Mouse (Mus musculus): ENCODE measurements around the gene Armc5.
A peak's percentile ranks its signal among the peaks of the same experiment; 100 is the strongest.

Armc5 gene

DNA sequence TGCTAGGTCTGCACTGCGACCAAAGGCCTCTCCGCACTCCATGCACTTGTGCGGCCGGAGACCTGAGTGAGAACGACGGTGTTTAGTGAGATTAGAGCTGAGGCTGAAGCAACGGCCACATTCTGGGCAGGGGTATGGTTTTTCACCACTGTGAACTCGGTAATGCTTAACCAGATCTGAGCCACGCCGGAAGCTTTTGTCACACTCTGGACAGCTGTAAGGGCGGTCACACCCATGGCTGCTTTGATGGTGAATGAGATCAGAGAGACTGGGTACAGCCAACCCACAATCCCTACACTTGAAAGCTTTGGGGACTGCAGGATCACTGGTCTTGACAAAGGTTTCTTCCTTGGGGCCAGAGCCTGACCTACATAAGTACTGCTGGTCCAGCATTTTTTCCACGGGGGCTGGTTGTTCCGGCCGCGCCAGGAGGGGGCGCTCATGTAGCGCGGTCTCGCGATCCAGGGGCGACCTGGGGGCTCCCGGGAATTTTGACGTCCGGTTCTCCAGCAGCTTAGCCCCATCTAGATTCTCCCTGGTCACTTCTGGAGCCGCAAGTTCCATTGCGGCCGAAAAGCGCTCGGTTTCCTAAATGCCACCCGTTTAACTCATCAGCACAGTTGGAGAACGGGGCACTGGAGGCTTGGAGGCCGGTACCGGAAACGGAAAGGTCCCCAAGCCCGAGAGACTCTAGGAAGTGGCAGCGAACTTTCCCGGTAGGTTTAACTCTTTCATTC lies at the start of gene Armc5:
Armc5 (plus strand) TSS at position 487 of the 737 bp plus-strand sequence.
- peak; percentile 80 for DNase-seq (ENCODE audit: low read depth, low spot score)

DNA sequence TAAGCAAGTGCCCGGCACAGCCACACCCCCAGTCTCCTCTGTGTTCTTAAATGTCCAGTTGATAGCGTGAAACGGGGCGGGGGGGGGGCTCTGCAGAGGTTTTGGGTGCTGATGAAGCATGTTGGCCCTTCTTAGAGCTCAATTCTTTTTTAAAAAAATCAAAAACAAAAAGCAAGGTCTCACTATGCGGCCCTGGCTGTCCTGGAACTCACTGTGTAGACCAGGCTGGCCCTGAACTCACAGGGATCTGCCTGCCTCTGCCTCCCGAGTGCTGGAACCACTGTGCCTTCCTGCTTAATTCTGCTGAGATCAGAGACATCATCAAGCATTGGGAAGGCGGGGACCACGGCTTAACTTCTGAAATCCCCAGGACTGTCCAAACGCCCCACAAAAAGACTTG lies 35.5 kb upstream of the Armc5 start:
- DNase-seq (ENCODE audit: low read depth, low spot score): no peak

DNA sequence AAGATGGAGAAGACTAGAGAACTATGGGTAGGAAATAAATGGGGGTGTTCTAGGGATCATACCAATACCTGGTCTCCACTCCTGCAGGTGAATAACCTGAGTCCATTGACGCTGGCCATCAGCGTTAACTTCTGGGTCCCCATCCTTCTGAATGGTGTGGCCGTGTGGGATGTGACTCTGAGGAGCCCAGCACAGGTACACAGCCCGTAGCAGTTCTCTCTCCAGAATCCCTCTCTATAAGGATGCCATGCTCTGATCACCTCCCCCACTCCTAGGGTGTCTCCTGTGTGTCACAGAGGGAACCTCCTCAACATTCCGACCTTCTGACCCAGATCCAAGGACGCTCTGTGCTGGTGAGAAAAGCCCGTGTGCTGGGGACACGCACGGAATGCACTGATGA lies 34.1 kb upstream of the Armc5 start:
- DNase-seq (ENCODE audit: low read depth, low spot score): no peak

DNA sequence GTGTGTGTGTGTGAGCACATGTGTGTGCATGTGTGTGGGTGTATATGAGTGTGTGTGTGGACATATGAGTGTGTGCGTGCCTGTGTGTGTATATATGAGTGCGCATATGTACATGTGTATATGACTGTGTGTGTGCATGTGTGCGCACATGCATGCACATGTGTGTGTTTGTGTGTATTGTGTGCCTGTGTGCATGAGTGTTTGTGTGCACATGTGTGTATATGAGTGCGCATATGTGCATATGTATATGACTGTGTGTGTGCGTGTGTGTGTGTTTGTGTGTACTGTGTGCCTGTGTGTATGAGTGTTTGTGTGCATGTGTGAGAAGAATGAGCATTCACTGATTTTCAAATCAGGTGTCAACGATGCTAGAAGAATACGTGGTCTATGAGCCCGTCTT lies 33.0 kb upstream of the Armc5 start:
- DNase-seq (ENCODE audit: low read depth, low spot score): no peak

DNA sequence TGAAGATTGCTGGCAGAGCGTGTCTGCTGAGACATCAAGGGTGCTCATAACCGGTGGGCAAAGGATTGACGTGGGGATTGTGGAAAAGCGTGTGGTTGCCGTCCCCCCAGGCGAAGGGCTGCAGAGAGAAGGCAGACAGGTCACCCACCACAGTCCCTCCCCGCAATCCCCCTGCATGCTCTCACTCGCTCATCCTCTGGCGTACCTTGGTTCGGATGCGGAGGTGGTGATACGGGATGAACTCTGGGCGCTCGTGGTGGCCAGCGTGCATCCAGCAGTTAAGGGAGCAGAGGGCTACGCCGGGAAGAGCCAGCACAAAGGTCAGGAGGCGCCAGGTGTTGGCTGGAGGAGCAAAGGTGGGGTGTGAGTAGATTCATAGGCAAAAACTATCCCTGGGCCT lies 31.4 kb upstream of the Armc5 start:
- DNase-seq (ENCODE audit: low read depth, low spot score): no peak

DNA sequence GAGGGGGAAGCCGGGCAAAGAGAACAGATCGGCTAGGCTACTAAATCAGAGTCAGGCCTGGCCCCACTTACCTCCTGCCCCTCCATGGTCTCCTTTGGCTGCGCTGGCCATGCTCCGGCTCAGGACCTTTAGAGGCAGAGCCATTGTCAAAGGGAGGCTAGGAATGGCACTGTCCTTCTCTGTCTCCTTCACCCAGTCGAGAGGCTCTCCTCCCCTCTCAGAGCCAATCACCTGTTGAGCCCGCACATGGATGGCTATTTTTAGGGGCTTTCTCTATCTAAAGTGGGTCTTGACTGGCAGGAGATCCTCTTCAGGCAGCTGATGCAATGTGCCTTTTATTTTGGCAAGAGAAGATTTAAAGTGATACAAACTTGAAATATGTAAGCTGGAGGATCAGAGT lies 31.0 kb upstream of the Armc5 start, which contains the start of gene Cox6a2:
Cox6a2 (minus strand) TSS at position 236 of the 400 bp plus-strand sequence.
- DNase-seq (ENCODE audit: low read depth, low spot score): no peak

DNA sequence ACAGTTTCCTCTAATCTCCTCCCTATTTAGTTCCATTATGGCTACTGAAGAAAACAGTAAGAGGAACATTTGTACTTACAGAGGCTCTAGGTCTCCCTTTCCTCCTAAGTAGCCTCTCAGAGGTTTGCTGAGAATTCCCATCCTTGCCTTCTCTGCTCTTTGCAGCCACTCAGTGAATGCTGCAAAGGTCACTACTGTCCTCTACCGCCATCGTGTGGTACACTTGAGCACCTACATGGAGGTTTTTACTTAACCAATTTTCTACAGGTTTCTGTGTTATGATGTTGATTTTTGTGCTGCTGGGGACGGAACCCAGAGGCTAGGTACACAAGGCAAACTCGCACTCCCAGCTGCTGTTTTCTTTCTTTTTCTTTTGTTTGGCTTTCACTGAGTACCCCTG lies 29.0 kb upstream of the Armc5 start:
- DNase-seq (ENCODE audit: low read depth, low spot score): peak; percentile 68

DNA sequence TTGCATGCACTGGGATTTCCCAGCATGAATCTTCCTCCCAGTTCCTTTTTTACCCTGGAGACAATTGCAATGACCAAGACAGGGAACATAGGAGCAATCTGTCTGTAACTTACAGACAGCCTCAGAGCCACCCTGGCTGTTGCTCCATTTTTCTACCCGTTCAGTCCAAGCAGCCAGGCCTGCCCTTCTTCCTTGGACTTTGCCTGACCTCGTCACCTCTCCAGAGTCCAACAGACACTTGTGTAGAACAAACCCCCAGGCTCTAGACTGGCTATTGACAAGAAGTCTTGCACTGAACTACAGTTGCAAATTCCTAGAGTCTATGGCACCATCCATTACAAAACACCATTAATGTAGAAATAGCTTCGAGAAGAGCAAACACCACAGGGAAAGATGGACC lies 27.3 kb upstream of the Armc5 start:
- no peak for DNase-seq (ENCODE audit: low read depth, low spot score)

DNA sequence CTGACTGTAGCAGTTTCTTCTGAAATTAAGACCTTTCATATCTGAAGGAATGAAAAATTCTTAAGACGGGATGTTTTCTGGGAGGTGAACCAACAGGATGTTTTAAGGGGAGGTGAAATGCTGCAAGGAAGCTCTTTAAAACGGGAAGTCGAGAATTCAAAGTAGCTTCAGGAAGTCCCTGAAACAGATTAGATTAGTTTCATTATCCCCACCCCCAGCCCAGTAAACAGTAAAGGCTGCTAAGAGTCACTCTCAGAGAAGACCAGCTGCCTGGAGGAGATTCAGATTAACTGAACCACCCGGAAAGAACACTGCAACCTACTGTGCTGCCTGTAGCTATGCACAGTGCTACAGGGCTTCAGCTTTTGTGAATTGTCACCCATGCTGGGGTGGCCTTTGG lies 17.2 kb upstream of the Armc5 start:
- no peak for DNase-seq (ENCODE audit: low read depth, low spot score)

DNA sequence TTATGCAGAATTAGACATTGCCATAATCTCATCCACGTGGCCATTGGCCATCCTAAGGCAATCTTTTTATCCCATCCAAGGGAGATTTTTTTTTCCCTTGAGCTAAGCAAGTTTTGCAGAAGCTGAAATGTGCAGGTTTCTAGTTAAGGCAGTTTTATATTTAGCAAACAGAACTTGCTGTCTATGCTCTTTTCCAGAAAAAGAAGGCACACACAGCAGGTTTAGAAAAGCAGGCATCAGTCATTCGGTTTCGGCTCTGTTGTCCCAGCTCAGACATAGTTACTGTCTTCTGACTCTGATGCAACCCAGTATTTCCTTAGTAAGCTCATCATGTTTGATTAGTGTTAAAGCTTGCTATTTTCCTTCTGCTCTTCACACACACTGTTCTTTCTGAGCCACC lies 16.2 kb upstream of the Armc5 start:
- DNase-seq (ENCODE audit: low read depth, low spot score): no peak

DNA sequence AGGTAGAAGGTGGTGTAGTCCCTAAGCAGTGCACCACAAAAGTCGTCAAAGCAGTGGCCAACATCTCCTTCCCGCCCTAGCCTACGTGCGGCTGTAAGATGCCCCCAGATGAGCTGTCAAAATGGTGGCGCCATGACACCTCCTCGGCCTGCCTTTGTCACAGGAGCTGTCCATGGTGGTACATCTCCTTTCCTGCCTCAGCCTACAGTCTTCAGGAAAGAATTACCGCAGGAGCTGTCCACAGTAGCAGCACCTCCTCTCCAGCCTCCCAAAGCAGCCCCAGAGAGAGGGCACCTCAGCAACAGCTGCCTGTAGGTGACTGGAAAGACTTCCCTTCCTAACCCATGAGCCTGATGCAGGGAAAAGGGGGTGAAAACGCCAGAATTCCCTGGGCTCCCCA lies 5.4 kb upstream of the Armc5 start:
- no peak for DNase-seq (ENCODE audit: low read depth, low spot score)

DNA sequence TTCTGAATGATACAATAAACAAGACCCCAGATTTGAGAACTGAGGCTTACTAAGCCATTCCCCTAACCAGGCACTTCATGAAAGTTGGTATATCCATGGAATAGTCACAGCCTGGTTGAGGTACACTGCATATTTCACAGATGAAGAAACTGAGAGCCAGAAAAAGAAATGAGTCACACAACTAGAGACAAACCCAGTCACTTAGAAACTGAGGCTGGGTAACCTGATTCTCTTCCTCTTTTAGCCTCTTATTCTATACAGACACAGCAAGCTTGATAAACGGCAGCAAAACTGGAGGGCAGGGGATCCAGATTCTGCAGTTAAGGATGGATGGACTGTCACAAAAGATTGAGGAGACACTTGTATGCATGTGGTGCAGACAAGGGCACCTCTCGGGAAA lies 2.3 kb upstream of the Armc5 start:
- no peak for DNase-seq (ENCODE audit: low read depth, low spot score)

DNA sequence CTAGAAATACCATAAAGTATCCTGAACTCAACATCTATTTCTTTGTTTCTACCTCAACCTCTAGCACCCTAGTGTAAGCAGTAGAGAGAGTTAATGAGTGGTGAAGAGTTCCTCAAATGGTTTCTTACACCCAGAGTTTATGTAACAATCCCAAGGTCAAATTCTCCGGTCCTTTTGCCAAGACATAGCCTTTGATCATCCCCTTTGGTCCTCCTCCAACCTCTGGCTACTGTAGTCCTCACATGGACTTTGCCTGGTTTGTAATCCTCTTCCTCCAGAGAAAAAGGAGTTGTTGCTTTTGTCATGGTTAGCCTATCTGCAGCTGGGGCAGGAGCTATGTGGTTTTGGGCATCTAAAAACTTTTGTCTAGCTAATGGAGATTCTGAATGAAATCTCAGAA lies 1.7 kb upstream of the Armc5 start:
- no peak for DNase-seq (ENCODE audit: low read depth, low spot score)

DNA sequence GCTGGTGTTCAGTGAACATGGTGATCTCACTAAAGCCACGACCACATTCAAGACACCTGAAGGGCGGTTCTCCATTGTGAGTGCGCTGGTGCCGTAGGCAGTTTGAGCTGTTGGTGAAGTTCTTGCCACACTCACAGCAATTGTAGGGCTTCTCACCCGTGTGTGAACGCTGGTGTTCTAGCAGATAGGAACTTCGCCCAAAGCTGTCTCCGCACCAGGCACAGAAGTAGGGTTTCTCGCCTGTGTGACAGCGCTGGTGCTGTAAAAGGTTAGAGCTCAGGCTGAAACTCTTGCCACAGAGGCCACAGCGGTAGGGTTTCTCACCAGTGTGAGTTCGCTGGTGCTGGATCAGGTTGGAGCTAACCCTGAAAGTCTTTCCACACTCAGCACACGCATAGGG lies 716 bp upstream of the Armc5 start:
- DNase-seq (ENCODE audit: low read depth, low spot score): peak; percentile 29

DNA sequence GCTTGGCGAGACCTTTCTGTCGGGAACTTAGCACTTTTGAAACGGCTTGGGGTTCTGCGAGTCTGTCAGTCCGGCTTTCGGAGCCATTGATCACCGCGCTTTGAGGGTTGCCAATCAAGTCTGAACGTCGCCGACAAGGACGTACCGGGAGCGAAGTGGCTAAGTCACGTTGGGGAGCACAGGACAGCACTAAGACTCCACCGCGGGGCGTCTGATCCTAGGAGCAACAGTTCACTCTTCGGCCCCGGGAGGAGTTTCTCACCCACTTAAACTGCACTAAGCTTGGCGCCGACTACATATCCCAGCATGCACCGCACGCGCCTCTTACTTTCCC lies 418 bp downstream of the Armc5 start:
- no peak for DNase-seq (ENCODE audit: low read depth, low spot score)

DNA sequence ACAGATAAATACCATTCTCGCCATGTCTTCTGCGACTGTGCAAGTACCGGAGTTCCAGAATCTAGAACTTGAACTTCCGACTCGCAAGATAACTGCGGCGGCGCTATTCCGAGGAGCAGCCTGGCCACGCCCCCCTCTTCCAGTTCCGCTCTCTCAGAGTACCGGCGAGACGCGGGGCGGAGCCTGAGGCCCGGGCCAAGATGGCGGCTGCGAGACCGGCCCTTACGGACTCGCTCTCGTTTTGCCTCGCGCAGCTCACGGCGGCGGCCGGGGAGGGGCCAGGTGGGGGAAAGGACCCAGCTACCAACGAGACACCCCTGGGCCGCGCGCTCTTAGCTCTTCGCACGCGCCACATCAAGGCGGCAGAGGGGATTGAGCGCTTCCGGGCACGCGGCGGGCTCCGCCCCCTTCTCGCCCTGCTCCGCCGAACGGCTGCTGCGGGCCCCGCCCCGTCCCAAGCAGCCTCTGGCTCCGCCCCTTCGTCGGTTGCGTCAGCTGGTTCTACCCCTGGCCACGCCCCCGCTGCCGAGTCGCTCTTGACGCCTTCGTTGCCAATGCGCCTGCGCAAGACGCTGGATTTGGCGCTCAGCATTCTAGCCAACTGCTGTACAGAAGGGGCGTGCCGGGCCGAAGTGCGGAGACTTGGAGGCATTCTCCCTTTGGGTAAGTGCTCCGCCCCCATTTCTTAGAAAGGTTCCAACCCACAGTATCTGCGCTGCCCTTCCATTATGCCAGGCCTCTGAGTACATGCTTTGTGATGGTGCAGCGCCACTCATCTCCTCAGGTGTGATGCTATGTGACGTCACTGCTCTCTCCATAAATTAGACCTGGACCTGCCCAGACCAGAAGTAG lies 1.0 kb downstream of the Armc5 start, which contains the start of gene 9130023H24Rik:
9130023H24Rik (minus strand) TSS at position 105 of the 852 bp plus-strand sequence.
- DNase-seq (ENCODE audit: low read depth, low spot score): peak; percentile 100

DNA sequence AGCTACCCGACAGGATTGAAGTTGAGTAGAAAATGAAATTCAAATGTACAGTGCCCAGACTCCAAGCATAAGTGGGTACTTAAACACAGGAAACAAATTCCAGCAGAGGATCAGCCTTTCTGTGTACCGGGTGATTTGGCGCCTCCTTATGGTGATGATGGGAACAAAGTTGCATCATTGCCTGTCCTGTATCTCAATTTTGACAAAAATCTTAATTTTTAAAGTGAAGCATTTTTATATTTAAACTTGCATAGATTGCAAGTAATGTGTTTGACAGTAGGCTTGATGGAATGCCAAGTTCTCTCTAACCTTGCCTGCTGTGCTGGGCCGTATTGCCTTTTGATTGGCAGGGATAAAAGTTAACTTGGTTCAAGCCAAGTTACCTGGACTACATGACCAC lies 1.8 kb downstream of the Armc5 start:
- DNase-seq (ENCODE audit: low read depth, low spot score): peak; percentile 64

DNA sequence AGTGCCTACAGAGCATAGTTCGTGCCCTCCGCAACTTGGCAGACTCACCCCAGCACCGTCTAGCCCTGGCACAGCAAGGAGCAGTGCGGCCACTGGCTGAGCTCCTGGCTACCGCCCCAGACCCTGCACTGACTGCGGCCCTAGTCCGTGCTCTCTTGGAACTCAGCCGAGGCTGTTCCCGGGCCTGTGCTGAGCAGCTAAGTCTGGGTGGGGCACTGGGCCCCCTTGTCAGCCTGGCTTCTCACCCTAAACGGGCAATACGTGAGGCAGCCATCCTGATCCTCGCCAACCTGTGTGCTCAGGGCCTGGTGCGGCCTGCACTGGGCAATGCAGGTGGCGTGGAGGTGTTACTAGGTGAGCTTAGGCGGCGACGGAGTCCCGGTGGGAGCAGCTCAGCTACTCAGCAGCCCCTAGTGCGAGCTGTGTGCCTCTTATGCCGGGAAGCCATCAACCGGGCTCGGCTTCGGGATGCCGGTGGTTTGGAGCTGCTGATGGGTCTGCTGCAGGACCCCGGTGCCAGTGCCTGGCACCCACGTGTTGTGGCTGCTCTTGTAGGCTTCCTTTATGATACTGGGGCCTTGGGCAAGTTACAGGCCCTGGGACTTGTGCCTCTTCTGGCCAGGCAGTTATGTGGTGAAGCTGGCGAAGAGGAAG lies 3.1 kb downstream of the Armc5 start:
- DNase-seq (ENCODE audit: low read depth, low spot score): no peak

DNA sequence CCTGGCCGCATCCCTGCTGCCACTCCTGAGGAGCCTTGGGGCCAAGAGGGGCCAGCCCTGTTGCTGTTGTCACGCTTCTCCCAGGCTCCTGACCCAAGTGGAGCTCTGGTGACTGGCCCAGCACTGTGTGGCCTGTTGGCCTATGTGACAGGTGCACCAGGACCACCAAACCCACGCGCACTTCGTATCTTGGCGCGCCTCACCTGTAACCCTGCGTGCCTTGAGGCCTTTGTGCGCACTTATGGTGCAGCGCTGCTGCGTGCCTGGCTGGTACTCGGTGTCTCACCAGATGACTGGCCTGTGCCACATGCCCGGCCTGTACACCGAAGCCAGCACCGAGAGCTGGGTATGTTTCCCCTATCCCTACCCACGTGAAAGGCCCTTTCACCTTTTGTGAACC lies 5.2 kb downstream of the Armc5 start:
- DNase-seq (ENCODE audit: low read depth, low spot score): no peak

DNA sequence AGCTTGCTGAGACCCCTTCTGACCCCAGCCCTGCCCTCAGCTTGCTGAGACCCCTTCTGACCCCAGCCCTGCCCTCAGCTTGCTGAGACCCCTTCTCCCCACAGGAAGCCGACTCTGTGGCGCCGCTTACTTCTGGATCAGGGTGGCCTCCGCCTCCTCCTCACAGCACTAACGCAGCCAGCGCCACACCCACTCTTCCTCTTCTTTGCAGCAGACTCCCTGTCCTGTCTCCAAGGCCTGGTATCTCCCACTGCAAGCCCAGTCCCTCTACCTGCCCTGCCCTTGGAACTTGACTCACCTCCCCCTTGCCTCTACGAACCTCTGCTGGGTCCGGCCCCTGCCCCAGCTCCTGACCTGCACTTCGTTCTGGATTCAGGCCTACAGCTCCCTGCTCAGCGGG lies 6.8 kb downstream of the Armc5 start:
- DNase-seq (ENCODE audit: low read depth, low spot score): no peak

DNA sequence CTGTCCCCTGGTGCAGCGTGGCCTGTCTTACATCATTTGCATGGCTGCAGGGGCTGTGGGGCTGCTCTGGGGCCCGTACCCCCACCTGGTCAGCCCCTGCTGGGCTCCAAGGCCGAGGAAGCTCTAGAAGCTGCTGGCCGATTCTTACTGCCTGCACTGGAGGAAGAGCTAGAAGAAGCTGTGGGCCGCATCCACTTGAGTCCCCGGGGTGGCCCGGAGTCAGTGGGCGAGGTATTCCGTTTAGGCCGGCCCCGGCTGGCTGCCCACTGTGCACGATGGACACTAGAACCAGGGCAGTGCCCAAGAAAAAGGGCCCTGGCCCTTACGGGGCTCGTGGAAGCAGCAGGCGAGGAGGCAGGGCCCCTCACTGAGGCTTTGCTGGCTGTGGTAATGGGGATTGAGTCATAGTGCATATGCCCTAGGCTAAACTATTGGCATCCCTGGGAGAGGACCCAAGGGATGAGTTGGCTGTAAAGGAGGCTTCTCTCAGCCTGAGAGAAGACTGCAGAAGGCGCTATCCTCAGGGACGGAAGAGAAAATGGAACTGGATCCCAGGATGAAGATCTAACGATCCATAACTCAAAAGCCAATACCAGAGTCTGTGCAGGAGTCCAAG lies 7.4 kb downstream of the Armc5 start:
- no peak for DNase-seq (ENCODE audit: low read depth, low spot score)

DNA sequence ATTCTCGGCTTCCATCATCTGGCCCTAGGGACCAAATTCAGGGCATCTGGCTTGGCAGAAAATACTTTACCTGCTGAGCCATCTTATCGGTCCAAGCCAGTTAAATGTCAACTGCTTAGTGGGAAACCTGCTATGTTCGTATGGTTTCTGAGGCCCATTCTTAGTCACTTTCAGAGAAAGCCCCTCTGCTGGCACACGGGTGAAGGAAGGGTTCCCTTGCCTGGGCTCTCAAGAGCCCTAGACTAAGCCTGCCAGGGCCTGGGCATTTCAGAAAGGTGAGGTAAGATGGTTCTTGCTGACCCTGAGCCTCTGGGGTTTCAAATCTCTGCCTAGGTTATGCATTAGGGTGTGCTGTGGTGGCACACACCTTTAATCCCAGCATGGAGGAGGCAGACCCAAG lies 8.4 kb downstream of the Armc5 start:
- DNase-seq (ENCODE audit: low read depth, low spot score): no peak
